Mouse (Mus musculus) liver, embryonic 11.5 days (tissue): ENCODE measurements around the gene Enpp5. TPM values are rescaled to one million over a fixed set of nuclear protein-coding genes. Genes with fewer than 3 reads are reported as not detected.

Experiments used
- ATAC-seq: fragments of 200-750 bp; cut with Nextera tagmentation; replicated peaks from 2 replicates; pipeline ENCODE4 v1.8.0; 2017; ENCODE audit warnings: moderate number of reproducible peaks, mild to moderate bottlenecking, moderate TSS enrichment, moderate library complexity; ENCODE audit not compliant: low FRiP score
- DNase-seq: peaks from one replicate; pipeline ENCODE4 v3.0.0-alpha.2; 2017; ENCODE audit warnings: low spot score
- H3K27ac ChIP-seq: fragments of 300-500 bp; sonication (generic); 2 replicates; pipeline ENCODE4 v1.5.1; 2014; ENCODE audit warnings: mild to moderate bottlenecking, low read depth, low read length, control low read depth
- H3K27me3 ChIP-seq: fragments of 300-500 bp; sonication (generic); replicated peaks from 2 replicates; pipeline ENCODE4 v1.6.1; 2014; ENCODE audit warnings: low read length, mixed read lengths; ENCODE audit not compliant: control insufficient read depth, insufficient read depth
- H3K36me3 ChIP-seq: fragments of 300-500 bp; sonication (generic); 2 replicates; pipeline ENCODE4 v1.6.1; 2014; ENCODE audit warnings: mild to moderate bottlenecking, low read length, moderate library complexity, mixed read lengths; ENCODE audit not compliant: control insufficient read depth, insufficient read depth
- H3K4me1 ChIP-seq: fragments of 300-500 bp; sonication (generic); replicated peaks from 2 replicates; pipeline ENCODE4 v1.6.1; 2014; ENCODE audit warnings: low read length, mixed read lengths; ENCODE audit not compliant: control insufficient read depth, insufficient read depth
- H3K4me2 ChIP-seq: fragments of 300-500 bp; sonication (generic); 2 replicates; pipeline ENCODE4 v1.6.1; 2014; ENCODE audit warnings: mild to moderate bottlenecking, control low read depth, moderate library complexity
- H3K4me3 ChIP-seq: fragments of 300-500 bp; sonication (generic); 2 replicates; pipeline ENCODE4 v1.5.1; 2014; ENCODE audit warnings: low read depth, low read length, control low read depth
- H3K9ac ChIP-seq: fragments of 300-500 bp; sonication (generic); 2 replicates; pipeline ENCODE4 v1.6.1; 2014; ENCODE audit warnings: low read depth, low read length, control low read depth
- H3K9me3 ChIP-seq: fragments of 300-500 bp; sonication (generic); 2 replicates; pipeline ENCODE4 v1.6.1; 2016; ENCODE audit warnings: low read length, inconsistent platforms, mixed read lengths; ENCODE audit not compliant: control insufficient read depth
- WGBS: fragments of 180-500 bp; shearing (Covaris S2); extraction: QIAGEN DNeasy Blood & Tissue Kit; methylation state at CpG from one replicate; pipeline ENCODE4 v1.1.7; 2014; 5-methylcytosine and 5-hydroxymethylcytosine counted together
- polyA plus RNA-seq: library from polyadenylated mRNA; unstranded; fragments of >200 nt; fragmentation: Nextera tagmentation; extraction: Ambion mirVana; gene quantifications from 2 replicates; pipeline ENCODE4 v1.2.1, GENCODE M21; 2014

Enpp5 gene
- polyA plus RNA-seq = 5.9 and 6.2 TPM in 2 replicates

- H3K9ac ChIP-seq = peak within 1 kb of the TSS; percentile 55
- no peaks in the 10 kb centered on the region for H3K27me3 ChIP-seq
- H3K4me1 ChIP-seq = no peaks in the 10 kb centered on the region
- DNase-seq (peak; percentile 64), ATAC-seq (peak; percentile 90)
- H3K9me3 ChIP-seq = no peaks in the 10 kb centered on the region
- peak within 1 kb of the TSS; percentile 90 for H3K4me2 ChIP-seq
- under 1% methylated on average over 31 of the region's 31 CpGs for WGBS
- no peaks in the 10 kb centered on the region for H3K36me3 ChIP-seq
- H3K4me3 ChIP-seq = peak within 1 kb of the TSS; percentile 63
- H3K27ac ChIP-seq = no peak within 1 kb of the TSS
Observed at GRCm38 (mm10) chr17:44078631-44079350, at the start of gene Enpp5. Enpp5 (plus strand) TSS chr17:44078813.

GRCm38 (mm10) chr17:44029616-44030015 is 49.0 kb upstream of the Enpp5 start:
- Histone ChIP-seq H3K27me3 (no peaks in the 10 kb centered on the region), H3K4me2 (no peak overlapping the region), H3K36me3 (no peaks in the 10 kb centered on the region), H3K4me3 (no peak overlapping the region), H3K9me3 (no peaks in the 10 kb centered on the region), H3K4me1 (no peaks in the 10 kb centered on the region), H3K27ac (no peak overlapping the region), H3K9ac (no peak overlapping the region)
- no peak for ATAC-seq
- DNase-seq = no peak
- WGBS = 49% methylated on average over 5 of the region's 5 CpGs

- no peaks in the 10 kb centered on the region for H3K9me3 ChIP-seq
- no peaks in the 10 kb centered on the region for H3K4me1 ChIP-seq
- H3K4me3 ChIP-seq = no peak overlapping the region
- ATAC-seq (no peak), DNase-seq (no peak)
- H3K27ac ChIP-seq = no peak overlapping the region
- no peaks in the 10 kb centered on the region for H3K36me3 ChIP-seq
- WGBS = 80% methylated on average over 3 of the region's 3 CpGs
- H3K4me2 ChIP-seq = no peak overlapping the region
- H3K9ac ChIP-seq = no peak overlapping the region
- no peaks in the 10 kb centered on the region for H3K27me3 ChIP-seq
Observed at GRCm38 (mm10) chr17:44030776-44031587, 47.6 kb upstream of the Enpp5 start.

- H3K4me1 ChIP-seq = no peaks in the 10 kb centered on the region
- no peak overlapping the region for H3K4me2 ChIP-seq
- H3K9ac ChIP-seq = no peak overlapping the region
- no peaks in the 10 kb centered on the region for H3K36me3 ChIP-seq
- ATAC-seq = no peak
- WGBS = 93% methylated on average over 1 of the region's 1 CpGs
- H3K27ac ChIP-seq = no peak overlapping the region
- no peaks in the 10 kb centered on the region for H3K9me3 ChIP-seq
- H3K27me3 ChIP-seq = no peaks in the 10 kb centered on the region
- H3K4me3 ChIP-seq = no peak overlapping the region
- no peak for DNase-seq
Observed at GRCm38 (mm10) chr17:44035005-44035404, 43.6 kb upstream of the Enpp5 start.

DNA sequence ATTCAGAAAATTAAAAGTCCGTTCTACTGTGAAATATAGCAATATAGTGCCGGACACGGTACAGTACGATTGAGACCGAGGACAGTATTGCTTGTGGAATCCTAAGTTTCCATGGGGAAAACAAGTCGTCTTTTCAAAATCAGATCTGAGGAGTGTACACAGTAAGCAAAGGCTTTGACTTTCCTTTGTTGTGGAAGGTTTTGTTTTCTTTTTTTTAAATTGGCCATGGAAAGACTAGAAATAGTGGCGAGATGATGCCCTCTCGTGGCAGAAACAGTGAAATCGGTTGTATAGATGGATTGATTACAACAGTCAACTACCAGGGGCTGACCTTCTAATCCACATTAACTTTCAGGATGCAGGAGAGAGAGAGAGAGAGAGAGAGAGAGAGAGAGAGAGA is 40.0 kb upstream of the Enpp5 start:
- WGBS = 61% methylated on average over 9 of the region's 9 CpGs
- Histone ChIP-seq H3K9me3 (no peaks in the 10 kb centered on the region), H3K4me1 (no peaks in the 10 kb centered on the region), H3K4me2 (no peak overlapping the region), H3K36me3 (no peaks in the 10 kb centered on the region), H3K27me3 (no peaks in the 10 kb centered on the region), H3K27ac (no peak overlapping the region), H3K4me3 (no peak overlapping the region), H3K9ac (no peak overlapping the region)
- no peak for DNase-seq
- no peak for ATAC-seq

DNA sequence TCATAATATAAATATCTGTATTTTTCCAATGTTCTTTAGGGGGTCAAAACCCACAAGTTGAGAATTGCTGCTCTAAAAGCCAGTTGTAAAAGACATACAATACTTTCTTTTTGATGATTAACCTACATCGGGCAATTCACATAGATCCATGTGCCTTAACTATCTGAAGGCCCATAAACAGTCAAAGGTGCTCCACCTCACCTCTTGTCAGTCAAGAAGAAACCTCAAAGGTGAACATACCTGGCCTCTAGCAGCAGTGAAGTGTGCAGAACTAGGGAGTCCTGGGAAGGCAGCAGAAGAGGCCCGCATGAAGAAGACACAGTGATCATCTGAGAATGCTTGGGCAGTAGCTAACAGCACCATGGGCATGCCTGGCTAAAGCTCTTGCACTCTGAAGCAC is 38.2 kb upstream of the Enpp5 start:
- no peak overlapping the region for H3K9ac ChIP-seq
- H3K4me2 ChIP-seq = no peak overlapping the region
- ATAC-seq (no peak), DNase-seq (no peak)
- no peak overlapping the region for H3K27ac ChIP-seq
- no peaks in the 10 kb centered on the region for H3K9me3 ChIP-seq
- WGBS = 82% methylated on average over 2 of the region's 2 CpGs
- H3K4me3 ChIP-seq = no peak overlapping the region
- H3K27me3 ChIP-seq = no peaks in the 10 kb centered on the region
- H3K36me3 ChIP-seq = no peaks in the 10 kb centered on the region
- no peaks in the 10 kb centered on the region for H3K4me1 ChIP-seq

DNA sequence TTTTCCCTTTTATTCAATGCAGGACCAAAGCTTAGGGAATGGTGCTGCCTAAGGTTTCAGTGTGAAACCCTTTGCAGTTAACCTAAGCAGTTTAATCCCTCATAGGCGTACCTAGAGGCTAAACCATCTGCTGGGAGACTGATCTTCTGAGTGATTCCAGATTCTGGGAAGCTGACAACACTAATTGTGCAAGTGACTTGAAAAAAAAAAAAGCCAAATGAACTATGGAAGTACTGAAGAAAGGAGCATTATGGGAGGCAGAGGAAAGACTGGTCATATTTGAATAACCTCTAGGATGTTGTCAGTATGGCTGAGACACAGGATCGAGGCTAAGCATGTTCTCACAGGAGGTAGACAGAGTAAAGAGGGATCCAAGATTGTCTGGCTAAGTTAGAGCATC is 36.3 kb upstream of the Enpp5 start:
- no peak overlapping the region for H3K27ac ChIP-seq
- no peak for DNase-seq
- no peak for ATAC-seq
- 74% methylated on average over 2 of the region's 2 CpGs for WGBS
- H3K4me3 ChIP-seq = no peak overlapping the region
- no peaks in the 10 kb centered on the region for H3K36me3 ChIP-seq
- no peaks in the 10 kb centered on the region for H3K9me3 ChIP-seq
- H3K4me2 ChIP-seq = no peak overlapping the region
- H3K27me3 ChIP-seq = no peaks in the 10 kb centered on the region
- H3K4me1 ChIP-seq = no peaks in the 10 kb centered on the region
- no peak overlapping the region for H3K9ac ChIP-seq

DNA sequence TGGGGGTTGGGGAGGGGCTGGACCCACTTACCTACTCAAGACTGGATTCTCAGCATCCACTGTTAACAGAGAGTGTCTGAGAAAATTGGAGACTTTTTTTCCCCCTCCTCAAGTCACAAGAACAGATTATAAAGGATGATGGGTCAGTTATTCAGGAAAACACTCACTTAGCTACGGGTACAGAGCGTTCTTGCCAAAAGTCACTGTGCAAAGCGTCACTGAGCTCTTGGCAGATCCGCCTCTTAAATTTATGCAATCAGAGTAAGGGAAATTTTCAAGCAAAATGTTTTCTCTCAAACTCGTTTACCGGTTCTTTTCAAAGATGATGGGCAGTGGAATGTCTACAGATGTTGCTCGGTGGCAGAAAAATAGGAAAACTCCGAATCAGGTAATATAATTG is 35.8 kb upstream of the Enpp5 start:
- H3K4me1 ChIP-seq = no peaks in the 10 kb centered on the region
- no peaks in the 10 kb centered on the region for H3K9me3 ChIP-seq
- no peaks in the 10 kb centered on the region for H3K36me3 ChIP-seq
- no peaks in the 10 kb centered on the region for H3K27me3 ChIP-seq
- no peak for DNase-seq
- H3K4me3 ChIP-seq = no peak overlapping the region
- WGBS = 83% methylated on average over 8 of the region's 8 CpGs
- no peak for ATAC-seq
- H3K27ac ChIP-seq = no peak overlapping the region
- H3K9ac ChIP-seq = no peak overlapping the region
- H3K4me2 ChIP-seq = no peak overlapping the region

DNA sequence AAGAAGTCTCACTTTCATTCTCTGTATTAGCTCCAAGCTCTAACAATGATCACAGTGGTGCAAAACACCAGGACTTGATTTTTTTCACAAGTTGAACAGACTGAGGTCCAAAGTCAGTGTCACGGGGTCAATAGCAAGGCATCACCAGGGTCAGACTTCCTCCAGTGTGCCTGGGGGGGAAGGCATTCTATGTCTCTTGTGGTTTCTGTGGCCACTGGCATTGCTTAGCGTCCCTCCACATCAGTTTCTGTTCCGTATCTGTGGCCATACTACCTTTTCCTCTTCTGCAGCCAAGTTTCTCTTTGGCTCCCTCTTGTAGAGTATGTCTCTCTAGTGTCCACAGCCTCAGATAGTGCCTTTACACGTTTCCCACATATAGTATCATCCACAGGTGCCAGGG is 25.2 kb upstream of the Enpp5 start:
- Histone ChIP-seq H3K4me2 (no peak overlapping the region), H3K9me3 (no peaks in the 10 kb centered on the region), H3K4me3 (no peak overlapping the region), H3K36me3 (no peaks in the 10 kb centered on the region), H3K9ac (no peak overlapping the region), H3K27me3 (no peaks in the 10 kb centered on the region; the same call in none of the 2 replicates), H3K4me1 (no peaks in the 10 kb centered on the region), H3K27ac (no peak overlapping the region)
- WGBS = 33% methylated on average over 4 of the region's 4 CpGs
- no peak for DNase-seq
- no peak for ATAC-seq
